Mouse (Mus musculus) cerebellum, adult 8-10 months (tissue): ENCODE measurements around the gene Gpank1.
A peak's percentile ranks its signal among the peaks of the same experiment; 100 is the strongest.

Source experiments
- DNase-seq: peaks from one replicate; pipeline ENCODE4 v3.0.0; 2022

The Gpank1 gene

GRCm38 (mm10) chr17:35132174-35132560 lies 10.9 kb downstream of the Gpank1 start:
- no peak for DNase-seq

GRCm38 (mm10) chr17:35133517-35133916 lies 12.3 kb downstream of the Gpank1 start:
- DNase-seq, result no peak

GRCm38 (mm10) chr17:35134801-35135590 lies 13.7 kb downstream of the Gpank1 start, which contains the start of gene Bag6:
Gene Bag6 (plus strand): TSS chr17:35135178.
- peak; percentile 98 for DNase-seq

- DNase-seq, result no peak
These were observed 14.5 kb downstream of the Gpank1 start for GRCm38 (mm10) chr17:35135591-35136320.

GRCm38 (mm10) chr17:35139269-35139668 lies 18.0 kb downstream of the Gpank1 start:
- DNase-seq, result no peak

GRCm38 (mm10) chr17:35140490-35140996 lies 19.3 kb downstream of the Gpank1 start:
- no peak for DNase-seq

DNA sequence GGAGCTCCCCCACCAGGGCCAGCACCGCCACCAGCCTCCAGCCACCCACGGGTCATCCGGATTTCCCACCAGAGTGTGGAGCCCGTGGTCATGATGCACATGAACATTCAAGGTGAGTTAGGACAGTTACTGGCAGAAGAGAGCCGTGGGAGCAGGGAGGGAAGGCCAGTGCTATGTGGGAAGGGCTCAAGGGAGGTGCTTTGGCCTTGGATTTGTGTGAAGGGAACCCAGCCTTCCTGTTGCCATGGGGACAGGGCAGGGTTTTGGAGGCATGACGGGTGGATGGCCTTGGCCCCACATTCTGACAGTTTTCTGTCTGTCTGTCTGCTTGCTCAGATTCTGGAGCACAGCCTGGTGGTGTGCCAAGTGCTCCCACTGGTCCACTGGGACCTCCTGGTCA lies 20.7 kb downstream of the Gpank1 start:
- DNase-seq, result no peak

- no peak for DNase-seq
These were observed 24.9 kb downstream of the Gpank1 start for GRCm38 (mm10) chr17:35146139-35146538.

DNA sequence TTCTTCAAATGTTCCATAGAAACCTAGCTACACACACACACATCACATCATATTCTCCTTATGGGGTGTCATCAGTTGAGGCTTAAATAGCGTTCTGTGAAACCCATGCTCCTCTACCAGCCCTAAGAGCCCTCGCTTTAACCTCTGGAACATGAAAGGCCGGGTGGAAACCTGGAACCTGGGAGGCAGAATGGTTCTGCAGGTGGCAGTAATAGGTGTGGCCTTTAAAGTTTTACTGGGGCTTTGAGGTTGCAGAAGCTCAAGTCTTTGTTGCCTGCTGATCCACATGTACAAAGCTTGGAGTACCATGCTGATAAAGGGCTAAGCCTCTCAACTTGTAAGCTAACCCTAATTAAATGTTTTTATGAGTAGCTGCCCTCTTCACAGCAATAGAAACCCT lies 26.1 kb downstream of the Gpank1 start:
- no peak for DNase-seq

DNA sequence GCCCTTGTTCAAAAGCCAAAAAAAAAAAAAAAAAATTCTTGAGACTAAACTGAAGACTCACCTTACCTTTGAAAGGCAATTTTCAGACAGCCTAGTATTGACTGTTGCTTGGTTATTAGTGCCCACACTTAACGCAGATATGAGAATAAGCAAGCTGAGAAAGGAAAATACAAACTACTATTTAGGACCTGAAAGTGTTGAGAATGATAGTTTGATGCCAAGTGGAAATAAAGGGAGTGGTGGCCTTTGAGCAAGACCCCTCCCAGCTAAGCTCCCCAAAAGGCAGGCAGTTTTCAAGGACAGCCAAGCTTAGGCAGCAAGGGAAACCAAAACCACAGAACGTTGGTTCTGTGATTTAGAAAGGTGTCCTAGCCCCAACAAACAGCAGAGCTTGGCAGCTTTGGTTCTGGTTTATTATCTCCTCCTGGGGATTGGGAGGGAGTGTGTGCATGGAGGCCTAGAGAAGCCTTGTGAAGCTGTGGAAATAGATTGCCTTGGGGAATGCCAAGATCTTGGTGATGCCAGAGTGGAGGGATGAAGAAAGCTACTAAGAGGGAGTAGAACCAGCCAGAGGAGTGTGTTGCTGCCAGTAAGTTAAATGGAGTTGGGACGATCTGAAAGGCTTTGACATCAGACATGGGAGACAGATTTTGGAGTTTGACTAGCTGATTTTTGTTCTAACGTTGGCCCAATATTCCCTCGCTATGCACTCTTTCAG lies 26.8 kb downstream of the Gpank1 start:
- no peak for DNase-seq

- no peak for DNase-seq
These were observed 30.9 kb downstream of the Gpank1 start for GRCm38 (mm10) chr17:35152121-35152520.

DNA sequence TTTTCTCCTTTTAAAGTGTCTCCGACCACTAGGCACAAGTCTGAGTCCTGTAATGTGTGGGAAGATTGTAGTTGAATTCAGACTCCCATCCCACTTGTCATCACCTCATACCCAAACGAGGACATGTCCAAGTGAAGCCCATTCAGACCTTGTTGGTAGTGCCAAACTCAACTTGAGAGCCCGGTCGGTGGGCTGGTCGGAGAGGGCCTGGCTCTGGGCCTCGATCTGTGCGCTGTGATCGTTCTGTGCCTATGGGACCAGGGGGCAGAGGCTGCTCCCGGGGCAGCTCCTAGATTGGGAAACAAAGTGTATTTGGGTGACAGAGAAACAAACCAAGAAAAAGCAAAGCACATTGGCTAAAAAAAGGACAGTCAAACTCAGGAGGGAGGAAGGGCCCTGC lies 31.8 kb downstream of the Gpank1 start:
- no peak for DNase-seq

DNA sequence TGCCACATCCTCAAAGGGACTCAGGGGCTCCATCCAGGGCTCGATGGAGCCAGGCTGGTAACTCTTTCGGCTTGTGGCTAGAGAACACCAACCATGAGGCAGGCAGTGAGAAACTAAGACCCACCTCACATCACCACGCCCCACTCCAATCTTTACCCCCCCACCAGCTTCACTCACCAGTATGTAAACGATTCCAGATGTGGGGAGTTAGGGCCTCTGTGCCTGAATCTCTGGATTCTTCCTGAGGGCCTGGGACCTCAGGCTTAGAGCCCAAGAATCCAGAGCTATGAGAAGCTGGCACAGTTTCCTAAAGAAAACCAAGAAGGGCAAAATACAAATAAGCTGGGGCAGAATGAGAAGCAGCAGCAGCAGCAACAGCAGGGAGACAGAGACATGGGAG lies 32.7 kb downstream of the Gpank1 start:
- no peak for DNase-seq

- no peak for DNase-seq
These were observed 33.4 kb downstream of the Gpank1 start for GRCm38 (mm10) chr17:35154616-35155015.

- DNase-seq, result no peak
These were observed 34.2 kb downstream of the Gpank1 start for GRCm38 (mm10) chr17:35155451-35155850.

DNA sequence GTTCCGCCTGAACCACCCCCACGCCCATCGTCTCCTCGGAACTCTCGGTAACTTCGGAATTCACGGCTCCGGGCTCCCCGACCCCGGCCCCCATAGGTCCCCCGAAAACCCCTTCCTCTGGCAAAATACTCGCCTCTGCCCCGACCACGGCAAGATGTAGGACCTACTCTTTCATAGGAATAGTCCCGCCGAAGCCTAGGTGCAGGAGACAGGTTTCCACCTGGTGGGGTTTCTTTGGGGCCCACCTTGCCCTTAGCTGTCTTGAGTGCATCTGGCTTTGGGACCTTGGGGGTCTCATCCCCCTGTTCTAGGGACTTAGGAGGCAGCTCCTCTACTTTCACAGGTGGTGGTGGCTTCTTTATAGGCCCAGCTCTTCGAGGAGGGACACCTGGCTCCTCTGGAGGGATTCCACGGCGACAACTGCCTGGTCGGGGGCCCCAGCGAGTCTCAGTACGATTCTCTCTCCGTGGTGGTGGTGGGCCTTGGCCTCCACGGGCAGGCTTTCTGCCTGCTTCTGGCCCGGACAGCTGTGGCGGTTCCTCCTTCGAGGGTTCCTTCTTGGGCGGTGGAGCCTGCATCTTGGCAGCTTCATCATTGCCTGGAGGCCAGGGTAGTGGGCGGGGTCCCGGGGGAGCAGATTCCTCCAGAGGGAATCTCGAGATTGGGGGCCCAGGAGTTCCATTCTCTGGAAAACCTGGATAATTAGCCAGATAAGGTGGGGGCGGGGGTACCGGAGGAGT lies 35.4 kb downstream of the Gpank1 start:
- DNase-seq, result no peak

- DNase-seq, result no peak
These were observed 36.0 kb downstream of the Gpank1 start for GRCm38 (mm10) chr17:35157254-35157653.

- no peak for DNase-seq
These were observed 36.5 kb downstream of the Gpank1 start for GRCm38 (mm10) chr17:35157661-35158175.

DNA sequence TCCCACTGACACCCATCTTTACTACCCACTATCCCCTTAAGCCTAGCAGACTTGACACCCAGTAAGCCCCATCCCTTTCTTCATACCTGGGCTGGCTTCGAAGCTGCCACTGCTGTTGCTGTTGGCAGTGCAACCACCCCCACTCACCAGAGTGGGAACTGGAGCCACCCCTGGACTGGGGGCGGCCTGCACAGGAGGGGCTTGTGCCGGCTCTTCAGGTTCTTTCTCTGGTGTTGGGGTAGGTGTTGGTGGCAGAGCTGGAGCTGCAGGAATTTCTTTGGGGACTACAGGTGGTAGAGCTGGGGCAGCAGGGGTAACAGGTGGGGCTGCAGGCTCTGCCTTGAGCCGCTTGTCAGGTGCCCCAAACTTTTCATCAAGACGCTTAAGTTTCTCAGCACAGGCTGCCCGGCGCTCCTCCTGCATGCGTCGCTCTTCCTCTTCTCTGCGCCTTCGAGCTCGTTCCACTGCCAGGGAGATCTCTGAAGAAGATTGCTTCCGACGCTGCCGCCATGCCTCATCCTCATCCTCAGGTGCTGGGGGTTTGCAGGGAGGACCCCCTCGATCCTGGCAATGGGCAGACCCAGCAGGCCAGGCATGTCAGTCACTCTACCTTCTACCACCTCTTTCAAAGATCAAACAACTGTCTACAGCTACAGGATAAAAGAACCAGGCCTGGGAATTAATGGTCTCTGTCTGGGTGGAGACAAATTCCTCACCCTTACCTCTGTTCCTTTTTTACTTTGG lies 37.8 kb downstream of the Gpank1 start:
- no peak for DNase-seq

DNA sequence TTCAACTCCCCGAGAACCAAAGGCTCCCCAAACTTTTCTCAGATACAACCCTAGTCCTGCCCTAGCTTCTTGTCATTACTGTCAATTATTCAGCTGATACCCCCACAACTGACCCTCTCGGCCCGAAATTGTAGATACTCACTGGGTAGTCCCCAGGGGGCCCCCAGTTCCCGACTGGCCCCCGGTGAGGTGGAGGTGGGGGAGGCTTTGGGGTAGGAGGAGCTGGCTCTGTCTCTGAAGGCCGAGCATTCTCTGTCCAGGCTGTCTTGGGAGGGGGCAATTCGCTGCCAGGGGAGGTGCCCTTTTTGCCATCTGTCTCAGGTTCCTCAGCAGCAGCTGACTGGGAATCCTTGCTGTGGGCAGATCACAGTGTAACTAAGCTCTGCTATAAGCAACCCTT lies 38.4 kb downstream of the Gpank1 start:
- peak; percentile 15 for DNase-seq

GRCm38 (mm10) chr17:35161421-35161820 lies 40.2 kb downstream of the Gpank1 start:
- DNase-seq, result peak; percentile 28

GRCm38 (mm10) chr17:35162121-35162520 lies 40.9 kb downstream of the Gpank1 start:
- DNase-seq, result peak; percentile 20
